Mouse (Mus musculus): ENCODE data around the gene Krtcap2.

DNA sequence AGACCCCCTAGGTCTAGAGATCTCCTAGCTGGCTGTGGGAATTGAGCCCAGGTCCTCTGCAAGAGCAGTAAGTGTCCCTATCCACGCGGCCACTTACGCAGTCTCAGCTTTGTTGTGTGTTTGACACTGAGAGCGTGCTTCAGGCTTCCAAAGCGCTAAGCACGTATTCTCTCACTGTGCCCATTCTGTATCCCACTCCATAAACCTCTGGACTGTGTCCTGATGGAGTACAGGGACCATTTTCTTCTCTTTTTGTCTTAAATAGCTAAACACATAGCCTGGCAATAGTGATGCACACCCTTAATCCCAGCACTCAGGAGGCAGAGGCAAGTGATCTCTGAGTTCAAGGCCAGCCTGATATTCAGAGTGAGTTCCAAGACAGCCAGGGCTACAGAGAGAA, 53.1 kb downstream of the Krtcap2 start:
- TF ChIP-seq POLR2A (IDR thresholded peaks at IDR 0.05; ENCODE audit: borderline replicate concordance, extremely low read depth, low read depth, low read length) (no peak), CTCF (IDR thresholded peaks at IDR 0.05; ENCODE audit: insufficient read depth, low read length) (no peak)

Data from lung, adult 2 months (tissue).